Mouse (Mus musculus) olfactory bulb, adult 2 months (tissue): ENCODE measurements around the gene Fastkd1. TPM values are rescaled to one million over a fixed set of nuclear protein-coding genes. Genes with fewer than 3 reads are reported as not detected.
"Not testable (repeated sequence)": the region's sequence is repeated elsewhere in the genome, so short reads cannot be mapped to it uniquely, and the experiment has no call there.

Experiments used
- H3K27ac ChIP-seq: fragments of 200-500 bp; 2 replicates; pipeline ENCODE4 v1.5.1; 2012; ENCODE audit warnings: low read depth, low read length; ENCODE audit not compliant: insufficient read depth
- H3K4me1 ChIP-seq: fragments of 200-500 bp; 2 replicates; pipeline ENCODE4 v1.6.1; 2012; ENCODE audit warnings: low read length; ENCODE audit not compliant: control insufficient read depth, insufficient read depth
- H3K4me3 ChIP-seq: fragments of 200-500 bp; 2 replicates; pipeline ENCODE4 v1.5.1; 2012; ENCODE audit warnings: mild to moderate bottlenecking, low read depth, low read length, moderate library complexity; ENCODE audit not compliant: insufficient read depth
- CTCF ChIP-seq: fragments of 200-500 bp; IDR thresholded peaks from 2 replicates; pipeline ENCODE4 v1.5.1; 2012; ENCODE audit warnings: low read depth, mild to moderate bottlenecking, low read length, moderate library complexity; ENCODE audit not compliant: insufficient read depth
- POLR2A ChIP-seq: fragments of 200-500 bp; IDR thresholded peaks from 2 replicates; pipeline ENCODE4 v1.6.1; 2012; ENCODE audit warnings: mild to moderate bottlenecking, low read depth, low read length, moderate library complexity; ENCODE audit not compliant: insufficient read depth
- WGBS: fragments of 180-500 bp; shearing (Covaris S2); methylation state at CpG from one replicate; pipeline ENCODE4 v1.1.7; 2018; 5-methylcytosine and 5-hydroxymethylcytosine counted together
- polyA plus RNA-seq: library from polyadenylated mRNA; stranded (reverse); fragments of >200 nt; gene quantifications from 2 replicates; pipeline ENCODE4 v1.2.4, GENCODE M21; 2012; ENCODE audit warnings: low replicate concordance; ENCODE audit not compliant: missing spikeins, insufficient read depth, insufficient read length

Gene Fastkd1
- polyA plus RNA-seq, 1 experiment = not detected

DNA sequence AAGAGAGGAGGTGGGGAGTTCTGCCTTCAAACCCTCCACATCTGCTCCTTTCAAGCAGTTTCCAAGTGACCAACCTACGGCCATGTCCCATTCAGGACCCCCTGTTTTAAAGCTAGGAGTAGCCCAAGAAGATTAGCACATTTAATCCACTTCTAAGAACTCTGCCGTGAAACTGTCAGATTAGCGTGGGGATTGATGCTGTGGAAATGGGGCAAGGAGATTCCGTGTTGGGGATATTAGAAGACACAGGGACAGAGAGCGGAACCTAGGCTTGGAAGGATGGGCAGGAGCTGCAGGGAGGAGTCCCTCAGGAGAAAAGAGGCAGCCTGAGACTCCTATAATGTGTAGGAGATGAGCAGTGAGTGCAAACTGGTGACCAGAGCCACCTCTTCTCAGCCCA, 63.6 kb downstream of the Fastkd1 start:
- no peak for TF ChIP-seq CTCF
- no peak for TF ChIP-seq POLR2A
- 89% methylated on average over 5 of the region's 5 CpGs for WGBS
- no peak overlapping the region for H3K27ac ChIP-seq

GRCm38 (mm10) chr2:69646726-69647490, 66.4 kb downstream of the Fastkd1 start, which contains the start of gene Bbs5:
Gene Bbs5, plus strand, starts transcription at chr2:69647171.
- Histone ChIP-seq H3K27ac (no peak within 1 kb of the TSS), H3K4me3 (peak within 1 kb of the TSS; percentile 96), H3K4me1 (peaks cover 2% of the 10 kb centered on the region; the same call in 1 of the 2 replicates)
- TF ChIP-seq POLR2A = peak; percentile 51
- TF ChIP-seq CTCF = no peak
- WGBS = 2% methylated on average over 43 of the region's 43 CpGs

More for the DNA sequence above, 63.6 kb downstream of the Fastkd1 start:
- Histone ChIP-seq H3K4me3 (no peak overlapping the region), H3K4me1 (peaks cover 2% of the 10 kb centered on the region; the same call in 1 of the 2 replicates)

- Histone ChIP-seq H3K27ac (no peak overlapping the region), H3K4me1 (peaks cover 4% of the 10 kb centered on the region), H3K4me3 (no peak overlapping the region)
- 96% methylated on average over 11 of the region's 11 CpGs for WGBS
- no peak for TF ChIP-seq CTCF
- no peak for TF ChIP-seq POLR2A
These were observed 68.2 kb downstream of the Fastkd1 start for GRCm38 (mm10) chr2:69644968-69645617.

DNA sequence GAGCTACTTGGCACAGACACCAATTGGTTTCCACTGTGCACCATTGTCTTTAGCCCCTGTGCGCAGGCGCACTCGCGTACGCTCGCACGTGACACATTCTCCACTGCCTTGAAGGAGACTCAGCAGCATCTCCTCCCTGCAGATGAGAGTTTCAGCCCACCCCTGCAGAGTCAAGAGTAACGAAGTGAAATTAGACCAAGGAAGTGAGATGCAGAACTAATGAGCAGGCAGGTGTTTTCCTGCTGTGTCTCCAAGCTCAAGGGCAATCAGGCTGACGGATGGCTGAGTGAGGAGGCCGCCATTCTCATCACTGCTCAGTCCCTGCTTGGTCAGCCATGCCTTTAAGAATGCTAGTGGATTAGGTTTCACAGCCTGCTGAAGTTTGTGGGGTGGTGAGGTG, 73.2 kb downstream of the Fastkd1 start:
- no peak overlapping the region for H3K4me3 ChIP-seq
- H3K27ac ChIP-seq = no peak overlapping the region
- WGBS = 41% methylated on average over 10 of the region's 10 CpGs
- peaks cover 6% of the 10 kb centered on the region for H3K4me1 ChIP-seq
- TF ChIP-seq POLR2A = no peak
- no peak for TF ChIP-seq CTCF

DNA sequence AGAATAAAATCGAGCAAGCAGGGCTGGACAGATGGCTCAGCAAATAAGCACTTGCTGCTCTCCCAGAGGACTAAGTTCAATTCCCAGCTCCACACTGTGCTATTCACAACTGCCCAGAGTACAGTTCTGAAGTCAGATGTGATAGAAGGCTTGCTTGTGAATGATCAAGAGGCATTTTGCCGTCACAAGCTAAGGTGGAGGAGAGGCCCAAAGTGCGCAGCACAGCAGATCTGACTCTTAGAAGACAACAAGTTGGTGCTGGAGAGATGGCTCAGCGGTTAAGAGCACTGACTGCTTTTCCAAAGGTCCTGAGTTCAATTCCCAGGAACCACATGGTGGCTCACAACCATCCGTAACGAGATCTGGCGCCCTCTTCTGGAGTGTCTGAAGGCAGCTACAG, 75.3 kb downstream of the Fastkd1 start:
- 84% methylated on average over 7 of the region's 7 CpGs for WGBS
- H3K4me3 ChIP-seq, H3K4me1 ChIP-seq, H3K27ac ChIP-seq: not testable (repeated sequence)

Other genes with a start within 250 kb of the Fastkd1 start
- gene Lrp2, start 127.5 kb downstream of the Fastkd1 start, polyA plus RNA-seq = not detected in 2 replicates
- not detected in 2 replicates for gene Bbs5, start 66.3 kb downstream of the Fastkd1 start, polyA plus RNA-seq
- gene Klhl41, start 43.4 kb downstream of the Fastkd1 start, polyA plus RNA-seq = not detected in 2 replicates
- 155 TPM in 1 of 2 replicates, not detected in the other for gene Ppig, start 9.0 kb upstream of the Fastkd1 start, polyA plus RNA-seq
- gene Ccdc173, start 76.1 kb upstream of the Fastkd1 start, polyA plus RNA-seq = not detected in 2 replicates
- gene Phospho2, start 76.1 kb upstream of the Fastkd1 start, polyA plus RNA-seq = not detected in 2 replicates
- not detected in 2 replicates for gene Klhl23, start 108.4 kb upstream of the Fastkd1 start, polyA plus RNA-seq
- 660 TPM in 1 of 2 replicates, not detected in the other for gene Ssb, start 148.0 kb upstream of the Fastkd1 start, polyA plus RNA-seq
- gene Mettl5, start 172.1 kb upstream of the Fastkd1 start, polyA plus RNA-seq = not detected in 2 replicates
- 194 TPM in 1 of 2 replicates, not detected in the other for gene Ubr3, start 183.7 kb upstream of the Fastkd1 start, polyA plus RNA-seq